Mouse (Mus musculus): ENCODE results near the gene Mcat. TPM values are rescaled to one million over a fixed set of nuclear protein-coding genes. Genes with fewer than 3 reads are reported as not detected.
A peak's percentile ranks its signal among the peaks of the same experiment; 100 is the strongest.
"Not testable (repeated sequence)": the region's sequence is repeated elsewhere in the genome, so short reads cannot be mapped to it uniquely, and the experiment has no call there.

The Mcat gene
- total and polyA plus RNA-seq, 3 experiments, result 32.2 to 40.8 (median 38.7) TPM

DNA sequence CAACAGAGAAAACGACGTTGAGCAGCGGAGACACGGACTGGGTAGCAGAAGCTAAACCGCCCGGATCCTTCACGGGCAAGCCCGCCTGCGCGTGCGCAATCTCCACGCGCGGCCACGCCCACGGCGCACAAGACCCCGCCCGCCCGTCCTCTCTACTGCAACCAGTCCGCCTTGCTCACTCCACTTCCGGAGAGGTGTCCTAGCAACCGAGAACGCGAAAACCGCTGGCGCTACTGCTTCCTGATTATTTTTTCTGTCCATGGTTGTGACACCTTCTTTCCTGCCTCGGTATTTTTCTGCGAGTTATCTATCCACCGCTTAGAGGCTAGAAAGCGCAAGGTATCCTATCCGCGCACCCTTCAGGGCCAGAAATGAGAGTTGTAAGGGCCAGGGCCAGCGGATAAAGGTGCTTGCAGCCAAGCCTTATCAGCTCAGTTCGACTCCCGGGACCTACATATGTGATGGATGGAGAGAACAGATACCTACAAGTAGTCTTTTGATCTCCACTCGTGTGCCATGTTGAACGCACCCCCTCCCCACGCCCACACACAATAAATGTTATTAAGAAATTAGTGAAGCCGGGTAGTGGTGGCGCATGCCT is 52.7 kb downstream of the Mcat start, which contains the start of gene Ttll1:
Gene Ttll1, minus strand, starts transcription at position 89 of the 601 bp plus-strand sequence.
- H3K27ac ChIP-seq, result peak within 1 kb of the TSS; percentile 36; the same call in 1 of the 2 replicates
- 0 out of 2 replicates have a peak, but pooled peaks have one; percentile 18 for TF ChIP-seq EP300 (IDR thresholded peaks at IDR 0.05; ENCODE audit: insufficient read depth, low read depth, low read length)
- TF ChIP-seq CTCF (IDR thresholded peaks at IDR 0.05), result no peak
- peak; percentile 67; the same call in 1 of the 2 replicates for TF ChIP-seq POLR2A (IDR thresholded peaks at IDR 0.05; ENCODE audit: insufficient read depth, low read depth, low read length)
- H3K79me2 ChIP-seq (replicated peaks; ENCODE audit: control insufficient read depth, insufficient read depth, low read length), result no peaks in the 10 kb centered on the region
- intact Hi-C loops (cut with DNase I), result loop anchor here (10.0 kb wide), 1 partner anchor 356 kb away; no protein-coding TSS in a partner anchor
- H3K36me3 ChIP-seq (ENCODE audit: control insufficient read depth, insufficient read depth, low read length), result no peaks in the 10 kb centered on the region
- peak within 1 kb of the TSS; percentile 48 for H3K4me3 ChIP-seq
- H3K4me1 ChIP-seq (ENCODE audit: control insufficient read depth, insufficient read depth, low read length), result no peaks in the 10 kb centered on the region
- WGBS, result 9% methylated on average over 41 of the region's 41 CpGs
- no peaks in the 10 kb centered on the region for H3K27me3 ChIP-seq (ENCODE audit: control insufficient read depth, insufficient read depth, low read length)
- DNase-seq, result peak; percentile 97
- H3K9ac ChIP-seq (ENCODE audit: low read depth, low read length), result peak within 1 kb of the TSS; percentile 75

DNA sequence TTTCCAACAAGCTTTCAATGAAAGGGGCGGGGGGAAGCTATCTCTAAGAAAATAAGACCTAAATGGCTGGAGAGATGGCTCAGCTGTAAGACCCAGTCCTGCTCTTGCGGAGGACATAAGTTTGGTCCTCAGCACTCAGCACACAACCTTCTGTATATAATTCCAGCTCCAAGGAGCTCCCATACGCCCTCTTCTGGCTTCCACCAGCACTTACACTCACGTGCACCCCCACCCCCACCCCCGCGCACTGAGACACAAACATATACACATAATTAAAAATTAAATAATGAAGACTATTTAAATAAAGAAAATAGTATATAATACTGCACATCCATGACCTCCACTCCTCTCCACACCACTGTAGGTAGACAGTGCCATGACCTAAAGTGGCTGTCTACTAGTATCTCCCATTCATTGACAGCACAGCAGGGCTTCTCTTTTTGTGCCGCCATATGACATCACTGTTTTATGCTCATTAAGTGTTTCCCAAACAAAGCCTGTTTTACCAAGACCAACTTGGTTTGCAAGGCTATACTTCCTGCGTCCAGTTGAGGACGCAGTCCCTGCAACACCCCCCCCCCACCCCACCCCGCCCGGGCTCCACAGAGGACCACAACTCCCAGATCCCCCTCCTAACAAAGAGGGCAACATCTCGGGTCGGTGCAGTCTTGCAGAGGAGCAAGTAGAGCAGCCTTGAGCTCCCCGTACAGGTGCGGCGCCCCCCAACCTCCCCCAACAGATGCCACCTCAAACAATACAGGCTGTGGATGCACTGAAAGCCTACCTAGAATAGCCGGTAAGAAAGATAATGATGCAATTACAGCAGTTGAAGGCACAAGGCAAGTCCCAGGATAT is 53.4 kb downstream of the Mcat start:
- WGBS, result 26% methylated on average over 17 of the region's 17 CpGs
- no peaks in the 10 kb centered on the region for H3K27me3 ChIP-seq (ENCODE audit: control insufficient read depth, insufficient read depth, low read length)
- no peaks in the 10 kb centered on the region for H3K79me2 ChIP-seq (replicated peaks; ENCODE audit: control insufficient read depth, insufficient read depth, low read length)
- H3K36me3 ChIP-seq (ENCODE audit: control insufficient read depth, insufficient read depth, low read length), result no peaks in the 10 kb centered on the region
- H3K27ac ChIP-seq, result peak overlapping the region; percentile 36; the same call in 1 of the 2 replicates
- H3K4me1 ChIP-seq (ENCODE audit: control insufficient read depth, insufficient read depth, low read length), result no peaks in the 10 kb centered on the region
- peak overlapping the region; percentile 48 for H3K4me3 ChIP-seq
- H3K9ac ChIP-seq (ENCODE audit: low read depth, low read length), result peak overlapping the region; percentile 75
- no peak for DNase-seq
- intact Hi-C loops (cut with DNase I), result loop anchor here (10.0 kb wide), 1 partner anchor 355 kb away; no protein-coding TSS in a partner anchor
- TF ChIP-seq POLR2A (IDR thresholded peaks at IDR 0.05; ENCODE audit: insufficient read depth, low read depth, low read length), result no peak; the same call in 1 of the 2 replicates
- TF ChIP-seq CTCF (IDR thresholded peaks at IDR 0.05), result peak; percentile 29
- TF ChIP-seq EP300 (IDR thresholded peaks at IDR 0.05; ENCODE audit: insufficient read depth, low read depth, low read length), result no peak

DNA sequence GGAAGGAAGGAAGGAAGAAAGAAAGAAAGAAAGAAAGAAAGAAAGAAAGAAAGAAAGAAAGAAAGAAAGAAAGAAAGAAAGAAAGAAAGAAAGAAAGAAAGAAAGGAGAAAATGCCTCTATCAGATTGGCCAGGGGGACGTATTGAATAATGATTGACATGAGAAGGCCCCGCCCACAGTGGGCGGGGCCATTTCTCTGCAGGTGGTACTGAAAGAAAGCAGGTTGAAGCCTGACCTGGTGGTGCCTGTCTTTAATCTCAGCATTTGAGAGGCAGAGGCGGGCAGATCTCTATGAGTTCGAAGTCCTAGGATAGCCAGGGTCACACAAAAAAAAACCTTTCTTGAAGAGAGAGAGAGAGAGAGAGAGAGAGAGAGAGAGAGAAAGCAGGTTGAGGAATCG is 62.1 kb downstream of the Mcat start:
- H3K4me1 ChIP-seq (ENCODE audit: control insufficient read depth, insufficient read depth, low read length); H3K36me3 ChIP-seq (ENCODE audit: control insufficient read depth, insufficient read depth, low read length); H3K9ac ChIP-seq (ENCODE audit: low read depth, low read length); H3K27ac ChIP-seq; DNase-seq; intact Hi-C loops (cut with DNase I); H3K79me2 ChIP-seq (replicated peaks; ENCODE audit: control insufficient read depth, insufficient read depth, low read length); H3K4me3 ChIP-seq; H3K27me3 ChIP-seq (ENCODE audit: control insufficient read depth, insufficient read depth, low read length): not testable (repeated sequence)
- 75% methylated on average over 6 of the region's 6 CpGs for WGBS

DNA sequence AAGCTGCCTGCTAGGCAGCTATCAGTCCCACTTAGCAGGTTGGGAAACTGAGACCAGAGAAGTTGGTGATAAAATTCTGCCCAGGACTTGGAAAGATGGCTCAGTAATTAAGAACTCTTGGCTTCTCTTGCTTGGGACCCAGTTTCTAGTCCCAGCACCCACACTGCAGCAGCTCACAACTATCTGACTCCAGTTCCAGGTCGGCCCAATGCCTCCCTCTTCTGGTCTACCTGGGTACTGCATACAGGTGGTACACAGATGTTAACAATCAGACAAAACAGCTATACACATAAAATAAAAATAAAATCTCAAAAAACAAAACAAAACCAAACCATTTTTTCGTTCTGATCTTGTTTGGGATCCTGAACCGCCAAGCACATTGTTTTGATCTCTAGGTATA is 63.2 kb downstream of the Mcat start:
- TF ChIP-seq EP300 (IDR thresholded peaks at IDR 0.05; ENCODE audit: insufficient read depth, low read depth, low read length), result no peak
- peak; percentile 87 for TF ChIP-seq CTCF (IDR thresholded peaks at IDR 0.05)
- TF ChIP-seq POLR2A (IDR thresholded peaks at IDR 0.05; ENCODE audit: insufficient read depth, low read depth, low read length), result no peak
- 68% methylated on average over 3 of the region's 3 CpGs for WGBS
- H3K27ac ChIP-seq, result no peak overlapping the region
- intact Hi-C loops (cut with DNase I), result no loop called here
- H3K4me1 ChIP-seq (ENCODE audit: control insufficient read depth, insufficient read depth, low read length), result no peaks in the 10 kb centered on the region
- no peaks in the 10 kb centered on the region for H3K27me3 ChIP-seq (ENCODE audit: control insufficient read depth, insufficient read depth, low read length)
- H3K9ac ChIP-seq (ENCODE audit: low read depth, low read length), result no peak overlapping the region
- no peaks in the 10 kb centered on the region for H3K36me3 ChIP-seq (ENCODE audit: control insufficient read depth, insufficient read depth, low read length)
- no peaks in the 10 kb centered on the region for H3K79me2 ChIP-seq (replicated peaks; ENCODE audit: control insufficient read depth, insufficient read depth, low read length)
- no peak overlapping the region for H3K4me3 ChIP-seq
- peak in 1 of 2 experiments; percentile 54 for DNase-seq

- WGBS, result 75% methylated on average over 10 of the region's 10 CpGs
- intact Hi-C loops (cut with DNase I), result no loop called here
These were observed 64.3 kb downstream of the Mcat start for GRCm38 (mm10) chr15:83499211-83499755.

More at GRCm38 (mm10) chr15:83499211-83499755, 64.3 kb downstream of the Mcat start:
- no peaks in the 10 kb centered on the region for H3K36me3 ChIP-seq (ENCODE audit: control insufficient read depth, insufficient read depth, low read length)
- H3K27me3 ChIP-seq (ENCODE audit: control insufficient read depth, insufficient read depth, low read length), result no peaks in the 10 kb centered on the region
- no peak for TF ChIP-seq EP300 (IDR thresholded peaks at IDR 0.05; ENCODE audit: insufficient read depth, low read depth, low read length)
- no peak for TF ChIP-seq POLR2A (IDR thresholded peaks at IDR 0.05; ENCODE audit: insufficient read depth, low read depth, low read length)
- no peak for TF ChIP-seq CTCF (IDR thresholded peaks at IDR 0.05)
- H3K4me1 ChIP-seq (ENCODE audit: control insufficient read depth, insufficient read depth, low read length), result no peaks in the 10 kb centered on the region
- no peak overlapping the region for H3K4me3 ChIP-seq
- H3K27ac ChIP-seq, result no peak overlapping the region
- no peak overlapping the region for H3K9ac ChIP-seq (ENCODE audit: low read depth, low read length)
- no peak for DNase-seq
- H3K79me2 ChIP-seq (replicated peaks; ENCODE audit: control insufficient read depth, insufficient read depth, low read length), result no peaks in the 10 kb centered on the region

All from heart, adult 2 months (tissue).